8 mouse cellular contexts compared by ENCODE assay signal in genomic region chr7:35649071-35649470, GRCm38 (mm10). TPM values are rescaled to one million over a fixed set of nuclear protein-coding genes. Genes with fewer than 3 reads are reported as not detected.
DNase-seq lines count a peak whose midpoint lies in the region; ATAC-seq and TF ChIP-seq lines count a peak whose summit lies in the region.

No protein-coding gene starts in this region.

- no peak overlapping the region for H3K9ac ChIP-seq in hindbrain, postnatal 0 days (replicated peaks; ENCODE audit: low read length)
- H3K9ac ChIP-seq in hindbrain, embryonic 16.5 days (ENCODE audit: low read depth, low read length) = no peak overlapping the region

- H3K4me2 ChIP-seq in hindbrain, postnatal 0 days (ENCODE audit: low read depth, low read length) = no peak overlapping the region
- H3K4me2 ChIP-seq in hindbrain, embryonic 16.5 days (ENCODE audit: low read length) = no peak overlapping the region

- peak; percentile 48 for ATAC-seq in hindbrain, postnatal 0 days
- no peak for ATAC-seq in hindbrain, embryonic 16.5 days

- H3K36me3 ChIP-seq in hindbrain, postnatal 0 days (ENCODE audit: insufficient read depth, low read length) = no peaks in the 10 kb centered on the region
- peaks cover 11% of the 10 kb centered on the region for H3K36me3 ChIP-seq in hindbrain, embryonic 16.5 days (ENCODE audit: control insufficient read depth, insufficient read depth, low read length)

- no peak overlapping the region for H3K4me3 ChIP-seq in hindbrain, postnatal 0 days (ENCODE audit: low read length)
- H3K4me3 ChIP-seq in hindbrain, embryonic 16.5 days (ENCODE audit: low read length) = no peak overlapping the region

- H3K4me1 ChIP-seq in hindbrain, postnatal 0 days (ENCODE audit: insufficient read depth, low read length) = no peaks in the 10 kb centered on the region
- H3K4me1 ChIP-seq in hindbrain, embryonic 16.5 days (ENCODE audit: control insufficient read depth, insufficient read depth, low read depth, low read length) = peaks cover 9% of the 10 kb centered on the region

- no peak for TF ChIP-seq CTCF in hindbrain, postnatal 0 days (IDR thresholded peaks at IDR 0.05; ENCODE audit: low read depth)

- no peaks in the 10 kb centered on the region for H3K27me3 ChIP-seq in hindbrain, postnatal 0 days (ENCODE audit: insufficient read depth, low read length)
- H3K27me3 ChIP-seq in hindbrain, embryonic 16.5 days (replicated peaks; ENCODE audit: control insufficient read depth, insufficient read depth, low read length) = no peaks in the 10 kb centered on the region

- H3K27ac ChIP-seq in hindbrain, postnatal 0 days = no peak overlapping the region
- H3K27ac ChIP-seq in hindbrain, embryonic 16.5 days (ENCODE audit: low read depth, low read length) = no peak overlapping the region

- peak; percentile 51 for DNase-seq in hindbrain, postnatal 0 days (ENCODE audit: low spot score)
- peak; percentile 62 for DNase-seq in T-cell, adult 2 months (ENCODE audit: low spot score)
- peak; percentile 48 for DNase-seq in gastrocnemius, postnatal 10 days
- DNase-seq in kidney, postnatal 4 days = peak; percentile 83 to 86
- DNase-seq in retina, postnatal 1 day = peak; percentile 50
- DNase-seq in right cerebral cortex, postnatal 14 days = no peak
- no peak for DNase-seq in frontal cortex, postnatal 25 days (ENCODE audit: low spot score in 2 of 2)

- H3K9me3 ChIP-seq in hindbrain, postnatal 0 days (ENCODE audit: low read length) = no peaks in the 10 kb centered on the region
- H3K9me3 ChIP-seq in hindbrain, embryonic 16.5 days (ENCODE audit: control insufficient read depth, low read length) = no peaks in the 10 kb centered on the region

- WGBS in hindbrain, postnatal 0 days = 24% methylated on average over 3 of the region's 3 CpGs
- WGBS in hindbrain, embryonic 16.5 days = 41% methylated on average over 3 of the region's 3 CpGs

RNA-seq across cellular contexts. Expression of gene Pdcd5, which starts 1.8 kb away (rescaled TPM):
- total RNA-seq in hindbrain, postnatal 0 days (2014; rRNA removed) = 33.7 and 35.4 TPM in 2 replicates
- polyA plus RNA-seq in hindbrain, postnatal 0 days (2015; fragmentation: Nextera tagmentation; extraction: Ambion mirVana) = 250 and 264 TPM in 2 replicates
- 244 and 248 TPM in 2 replicates for polyA plus RNA-seq in hindbrain, embryonic 16.5 days (2015; fragmentation: Nextera tagmentation; extraction: Ambion mirVana)
- 100 to 1,000 TPM; 133 to 141 TPM for total RNA-seq in gastrocnemius, postnatal 10 days (2021)

Comparison
In these comparisons a context has a peak if more than half of its experiments do, and no peak if none do; other contexts are left out.
1. DNase-seq: peak in hindbrain, postnatal 0 days (single experiment), T-cell, adult 2 months (single experiment), gastrocnemius, postnatal 10 days (single experiment), kidney, postnatal 4 days (2 of 2) and retina, postnatal 1 day (single experiment); none in right cerebral cortex, postnatal 14 days (single experiment) and frontal cortex, postnatal 25 days (0 of 2).